Mouse (Mus musculus): ENCODE measurements around the gene Trim25.

GRCm38 (mm10) chr11:89000527-89000819, 1.3 kb downstream of the Trim25 start:
- TF ChIP-seq EP300 (IDR thresholded peaks at IDR 0.05; ENCODE audit: low read depth) (no peak), CTCF (IDR thresholded peaks at IDR 0.05; ENCODE audit: low read depth) (no peak)

Measured in heart, postnatal 0 days (tissue).